Mouse (Mus musculus): Measurements from ENCODE around the gene Prkce. TPM values are rescaled to one million over a fixed set of nuclear protein-coding genes. Genes with fewer than 3 reads are reported as not detected.

Gene Prkce
- total RNA-seq, 1 experiment from 2014 or later: 6.4 TPM

GRCm38 (mm10) chr17:86705236-86705635, 537.7 kb downstream of the Prkce start:
- ATAC-seq (replicated peaks; ENCODE audit: low read depth, poor library complexity, severe bottlenecking): no peak

- ATAC-seq (replicated peaks; ENCODE audit: low read depth, poor library complexity, severe bottlenecking): no peak
Observed at GRCm38 (mm10) chr17:86706467-86706866, 538.9 kb downstream of the Prkce start.

Other genes starting within 250 kb of the Prkce start
- gene Srbd1, start 22.6 kb upstream of the Prkce start, total RNA-seq (2017): 25.4 and 35.6 TPM in 2 replicates